Mouse (Mus musculus) hindbrain, embryonic 16.5 days (tissue): ENCODE results near the gene Onecut3. TPM values are rescaled to one million over a fixed set of nuclear protein-coding genes. Genes with fewer than 3 reads are reported as not detected.

Experiments
- ATAC-seq: fragments of 200-750 bp; cut with Nextera tagmentation; 2 replicates; pipeline ENCODE4 v1.8.0; 2017; ENCODE audit warnings: moderate TSS enrichment, moderate library complexity
- H3K27ac ChIP-seq: fragments of 300-500 bp; sonication (generic); 2 replicates; pipeline ENCODE4 v1.5.1; 2014; ENCODE audit warnings: low read depth, mild to moderate bottlenecking, control low read depth, low read length, moderate library complexity
- H3K27me3 ChIP-seq: fragments of 300-500 bp; sonication (generic); replicated peaks from 2 replicates; pipeline ENCODE4 v1.6.1; 2014; ENCODE audit warnings: low read length; ENCODE audit not compliant: control insufficient read depth, insufficient read depth
- H3K36me3 ChIP-seq: fragments of 300-500 bp; sonication (generic); 2 replicates; pipeline ENCODE4 v1.6.1; 2014; ENCODE audit warnings: mild to moderate bottlenecking, low read length, moderate library complexity, mixed read lengths; ENCODE audit not compliant: control insufficient read depth, insufficient read depth
- H3K4me1 ChIP-seq: fragments of 300-500 bp; sonication (generic); 2 replicates; pipeline ENCODE4 v1.6.1; 2014; ENCODE audit warnings: low read depth, low read length; ENCODE audit not compliant: control insufficient read depth, insufficient read depth
- H3K4me2 ChIP-seq: fragments of 300-500 bp; sonication (generic); 2 replicates; pipeline ENCODE4 v1.6.1; 2014; ENCODE audit warnings: mild to moderate bottlenecking, low read length, control low read depth, moderate library complexity
- H3K4me3 ChIP-seq: fragments of 300-500 bp; sonication (generic); 2 replicates; pipeline ENCODE4 v1.5.1; 2014; ENCODE audit warnings: mild to moderate bottlenecking, low read length, control low read depth, moderate library complexity
- H3K9ac ChIP-seq: fragments of 300-500 bp; sonication (generic); 2 replicates; pipeline ENCODE4 v1.6.1; 2014; ENCODE audit warnings: low read depth, mild to moderate bottlenecking, control low read depth, low read length, moderate library complexity
- H3K9me3 ChIP-seq: fragments of 300-500 bp; sonication (generic); 2 replicates; pipeline ENCODE4 v1.6.1; 2014; ENCODE audit warnings: mild to moderate bottlenecking, low read length, moderate library complexity; ENCODE audit not compliant: control insufficient read depth
- WGBS: fragments of 180-500 bp; shearing (Covaris S2); extraction: QIAGEN DNeasy Blood & Tissue Kit; methylation state at CpG from one replicate; pipeline ENCODE4 v1.1.7; 2014; 5-methylcytosine and 5-hydroxymethylcytosine counted together
- polyA plus RNA-seq: library from polyadenylated mRNA; unstranded; fragments of >200 nt; fragmentation: Nextera tagmentation; extraction: Ambion mirVana; gene quantifications from 2 replicates; pipeline ENCODE4 v1.2.1, GENCODE M21; 2015

Gene Onecut3
- polyA plus RNA-seq, 1 experiment from 2014 or later: 1.2 TPM

- Histone ChIP-seq H3K4me1 (peaks cover 17% of the 10 kb centered on the region), H3K4me2 (peak overlapping the region; percentile 72), H3K27me3 (peaks cover 87% of the 10 kb centered on the region), H3K9ac (peak overlapping the region; percentile 60; the same call in 1 of the 2 replicates), H3K36me3 (no peaks in the 10 kb centered on the region), H3K4me3 (peak overlapping the region; percentile 43), H3K9me3 (no peaks in the 10 kb centered on the region), H3K27ac (no peak overlapping the region)
- no peak for ATAC-seq
- WGBS: under 1% methylated on average over 27 of the region's 35 CpGs
These were observed 1.3 kb downstream of the Onecut3 start for GRCm38 (mm10) chr10:80495901-80496300.

- H3K4me3 ChIP-seq: peak overlapping the region; percentile 8
- H3K4me2 ChIP-seq: peak overlapping the region; percentile 10; the same call in 1 of the 2 replicates
- H3K4me1 ChIP-seq: peaks cover 17% of the 10 kb centered on the region
- H3K27me3 ChIP-seq: peaks cover 84% of the 10 kb centered on the region
- no peak; the same call in 1 of the 2 replicates for ATAC-seq
- WGBS: 0% methylated on average over 20 of the region's 20 CpGs
- no peak overlapping the region for H3K27ac ChIP-seq
- H3K9ac ChIP-seq: peak overlapping the region; percentile 8; the same call in 1 of the 2 replicates
- H3K36me3 ChIP-seq: no peaks in the 10 kb centered on the region
- no peaks in the 10 kb centered on the region for H3K9me3 ChIP-seq
These were observed 1.8 kb downstream of the Onecut3 start for GRCm38 (mm10) chr10:80496421-80496820.

- Histone ChIP-seq H3K27ac (no peak overlapping the region), H3K9me3 (no peaks in the 10 kb centered on the region), H3K27me3 (peaks cover 68% of the 10 kb centered on the region), H3K4me3 (no peak overlapping the region), H3K36me3 (no peaks in the 10 kb centered on the region), H3K4me2 (no peak overlapping the region), H3K9ac (no peak overlapping the region), H3K4me1 (no peaks in the 10 kb centered on the region)
- 2% methylated on average over 7 of the region's 7 CpGs for whole genome bisulfite sequencing
- no peak for ATAC-seq
These were observed 7.7 kb downstream of the Onecut3 start for GRCm38 (mm10) chr10:80502291-80502690.

GRCm38 (mm10) chr10:80502819-80503314 lies 8.2 kb downstream of the Onecut3 start:
- Histone ChIP-seq H3K27ac (no peak overlapping the region), H3K4me3 (no peak overlapping the region), H3K9me3 (no peaks in the 10 kb centered on the region), H3K9ac (no peak overlapping the region), H3K36me3 (no peaks in the 10 kb centered on the region), H3K4me2 (no peak overlapping the region), H3K27me3 (peaks cover 66% of the 10 kb centered on the region), H3K4me1 (no peaks in the 10 kb centered on the region)
- 3% methylated on average over 12 of the region's 22 CpGs for WGBS
- no peak for ATAC-seq

- no peak overlapping the region for H3K27ac ChIP-seq
- H3K9ac ChIP-seq: no peak overlapping the region
- WGBS: 3% methylated on average over 27 of the region's 27 CpGs
- H3K27me3 ChIP-seq: peaks cover 60% of the 10 kb centered on the region
- no peaks in the 10 kb centered on the region for H3K9me3 ChIP-seq
- H3K4me2 ChIP-seq: no peak overlapping the region
- no peak overlapping the region for H3K4me3 ChIP-seq
- H3K36me3 ChIP-seq: no peaks in the 10 kb centered on the region
- H3K4me1 ChIP-seq: no peaks in the 10 kb centered on the region
- no peak for ATAC-seq
These were observed 9.1 kb downstream of the Onecut3 start for GRCm38 (mm10) chr10:80503599-80504220.

- under 1% methylated on average over 9 of the region's 9 CpGs for WGBS
- no peaks in the 10 kb centered on the region for H3K36me3 ChIP-seq
- no peak overlapping the region for H3K4me2 ChIP-seq
- H3K27me3 ChIP-seq: peaks cover 52% of the 10 kb centered on the region
- H3K9me3 ChIP-seq: no peaks in the 10 kb centered on the region
- ATAC-seq: no peak
- no peaks in the 10 kb centered on the region for H3K4me1 ChIP-seq
- no peak overlapping the region for H3K9ac ChIP-seq
- H3K4me3 ChIP-seq: no peak overlapping the region
- no peak overlapping the region for H3K27ac ChIP-seq
These were observed 10.1 kb downstream of the Onecut3 start for GRCm38 (mm10) chr10:80504724-80505123.

GRCm38 (mm10) chr10:80506222-80506621 lies 11.6 kb downstream of the Onecut3 start:
- Histone ChIP-seq H3K9ac (no peak overlapping the region), H3K27ac (no peak overlapping the region), H3K4me3 (no peak overlapping the region), H3K4me1 (no peaks in the 10 kb centered on the region), H3K36me3 (no peaks in the 10 kb centered on the region), H3K9me3 (no peaks in the 10 kb centered on the region), H3K27me3 (peaks cover 44% of the 10 kb centered on the region), H3K4me2 (no peak overlapping the region)
- no peak for ATAC-seq
- 0% methylated on average over 11 of the region's 11 CpGs for WGBS

GRCm38 (mm10) chr10:80509412-80510272 lies 15.0 kb downstream of the Onecut3 start:
- H3K9me3 ChIP-seq: no peaks in the 10 kb centered on the region
- H3K4me3 ChIP-seq: peak overlapping the region; percentile 34
- H3K9ac ChIP-seq: 0 out of 2 replicates have a peak overlapping the region, but pooled peaks have one; percentile 4
- H3K36me3 ChIP-seq: no peaks in the 10 kb centered on the region
- WGBS: 12% methylated on average over 20 of the region's 20 CpGs
- peaks cover 31% of the 10 kb centered on the region for H3K27me3 ChIP-seq
- H3K4me1 ChIP-seq: peaks cover 2% of the 10 kb centered on the region; the same call in 1 of the 2 replicates
- ATAC-seq: peak; percentile 70
- H3K4me2 ChIP-seq: peak overlapping the region; percentile 63
- H3K27ac ChIP-seq: no peak overlapping the region

- H3K9me3 ChIP-seq: no peaks in the 10 kb centered on the region
- no peak overlapping the region for H3K4me3 ChIP-seq
- no peak for ATAC-seq
- H3K9ac ChIP-seq: no peak overlapping the region
- H3K4me2 ChIP-seq: no peak overlapping the region
- WGBS: 51% methylated on average over 10 of the region's 10 CpGs
- H3K27me3 ChIP-seq: peaks cover 28% of the 10 kb centered on the region
- no peak overlapping the region for H3K27ac ChIP-seq
- H3K36me3 ChIP-seq: no peaks in the 10 kb centered on the region
- H3K4me1 ChIP-seq: peaks cover 2% of the 10 kb centered on the region; the same call in 1 of the 2 replicates
These were observed 15.6 kb downstream of the Onecut3 start for GRCm38 (mm10) chr10:80510273-80510660.
